Mouse (Mus musculus) intestine, embryonic 14.5 days (tissue): ENCODE measurements around the gene Slc44a5. TPM values are rescaled to one million over a fixed set of nuclear protein-coding genes. Genes with fewer than 3 reads are reported as not detected.
"Not testable (repeated sequence)": the region's sequence is repeated elsewhere in the genome, so short reads cannot be mapped to it uniquely, and the experiment has no call there.

Experiments used
- ATAC-seq: fragments of 200-750 bp; cut with Nextera tagmentation; replicated peaks from 2 replicates; pipeline ENCODE4 v1.8.0; 2017; ENCODE audit warnings: low read depth, moderate number of reproducible peaks, moderate TSS enrichment, moderate library complexity; ENCODE audit not compliant: low FRiP score, low TSS enrichment
- DNase-seq: peaks from one replicate; pipeline ENCODE4 v3.0.0-alpha.2; 2018; ENCODE audit warnings: low spot score
- H3K27ac ChIP-seq: fragments of 300-500 bp; sonication (generic); 2 replicates; pipeline ENCODE4 v1.5.1; 2014; ENCODE audit warnings: low read depth, mild to moderate bottlenecking, control low read depth
- H3K27me3 ChIP-seq: fragments of 300-500 bp; sonication (generic); replicated peaks from 2 replicates; pipeline ENCODE4 v1.6.1; 2014; ENCODE audit warnings: low read length, control low read depth; ENCODE audit not compliant: control insufficient read depth, insufficient read depth
- H3K36me3 ChIP-seq: fragments of 300-500 bp; sonication (generic); 2 replicates; pipeline ENCODE4 v1.6.1; 2014; ENCODE audit warnings: low read length, control low read depth; ENCODE audit not compliant: control insufficient read depth, insufficient read depth
- H3K4me1 ChIP-seq: fragments of 300-500 bp; sonication (generic); replicated peaks from 2 replicates; pipeline ENCODE4 v1.6.1; 2014; ENCODE audit warnings: low read length, control low read depth, mixed read lengths; ENCODE audit not compliant: control insufficient read depth, insufficient read depth
- H3K4me2 ChIP-seq: fragments of 300-500 bp; sonication (generic); 2 replicates; pipeline ENCODE4 v1.6.1; 2014; ENCODE audit warnings: low read length
- H3K4me3 ChIP-seq: fragments of 300-500 bp; sonication (generic); 2 replicates; pipeline ENCODE4 v1.5.1; 2014; ENCODE audit warnings: low read depth, low read length, control low read depth, mixed read lengths
- H3K9ac ChIP-seq: fragments of 300-500 bp; sonication (generic); 2 replicates; pipeline ENCODE4 v1.6.1; 2014; ENCODE audit warnings: mild to moderate bottlenecking, low read length
- H3K9me3 ChIP-seq: fragments of 300-500 bp; sonication (generic); 2 replicates; pipeline ENCODE4 v1.6.1; 2016; ENCODE audit warnings: low read length, control low read depth; ENCODE audit not compliant: control insufficient read depth
- WGBS: fragments of 180-500 bp; shearing (Covaris S2); extraction: QIAGEN DNeasy Blood & Tissue Kit; methylation state at CpG from one replicate; pipeline ENCODE4 v1.1.7; 2014; 5-methylcytosine and 5-hydroxymethylcytosine counted together
- polyA plus RNA-seq: library from polyadenylated mRNA; unstranded; fragments of >200 nt; fragmentation: Nextera tagmentation; extraction: Ambion mirVana; gene quantifications from 2 replicates; pipeline ENCODE4 v1.2.1, GENCODE M21; 2014

Slc44a5 gene
- polyA plus RNA-seq, 1 experiment from 2014 or later: 1.5 TPM

- no peak for ATAC-seq
Observed at GRCm38 (mm10) chr3:154058200-154058599, 85.0 kb downstream of the Slc44a5 start.

GRCm38 (mm10) chr3:154071989-154072388, 98.8 kb downstream of the Slc44a5 start:
- H3K27ac ChIP-seq, ATAC-seq, H3K4me1 ChIP-seq, H3K4me3 ChIP-seq, DNase-seq, H3K9ac ChIP-seq, H3K9me3 ChIP-seq, H3K4me2 ChIP-seq, H3K36me3 ChIP-seq, H3K27me3 ChIP-seq: not testable (repeated sequence)

More at GRCm38 (mm10) chr3:154058200-154058599, 85.0 kb downstream of the Slc44a5 start:
- Histone ChIP-seq H3K27me3 (no peaks in the 10 kb centered on the region), H3K9ac (no peak overlapping the region), H3K9me3 (no peaks in the 10 kb centered on the region), H3K4me3 (no peak overlapping the region), H3K4me1 (no peaks in the 10 kb centered on the region), H3K4me2 (no peak overlapping the region), H3K27ac (no peak overlapping the region), H3K36me3 (no peaks in the 10 kb centered on the region)
- WGBS: 75% methylated on average over 5 of the region's 5 CpGs
- no peak for DNase-seq

DNA sequence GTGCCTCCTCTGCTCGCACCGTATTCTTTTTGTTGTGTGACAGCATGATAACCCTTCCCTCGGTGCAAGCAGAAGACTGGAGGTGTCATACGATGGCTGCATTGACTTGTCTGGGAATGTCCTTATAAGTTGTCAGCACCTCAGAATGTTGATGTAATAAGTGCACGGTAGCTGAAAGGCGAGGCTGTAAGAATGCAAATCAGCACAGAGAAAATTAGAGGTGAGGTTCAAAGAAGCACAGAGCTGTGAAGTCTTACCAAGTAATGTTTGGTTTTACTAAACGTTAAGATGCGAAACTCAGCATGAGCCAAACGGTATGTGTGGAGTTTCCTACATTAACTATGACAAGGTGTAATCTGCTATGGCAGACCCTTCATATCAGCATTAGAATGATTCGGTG, 102.5 kb downstream of the Slc44a5 start:
- WGBS: 84% methylated on average over 10 of the region's 10 CpGs
- Histone ChIP-seq H3K27me3 (no peaks in the 10 kb centered on the region), H3K4me2 (no peak overlapping the region), H3K4me1 (no peaks in the 10 kb centered on the region), H3K9me3 (no peaks in the 10 kb centered on the region), H3K27ac (no peak overlapping the region), H3K4me3 (no peak overlapping the region), H3K9ac (no peak overlapping the region), H3K36me3 (no peaks in the 10 kb centered on the region)
- no peak for DNase-seq
- ATAC-seq: no peak

- WGBS: 84% methylated on average over 12 of the region's 12 CpGs
- no peaks in the 10 kb centered on the region for H3K4me1 ChIP-seq
- no peak for ATAC-seq
- no peaks in the 10 kb centered on the region for H3K36me3 ChIP-seq
- no peaks in the 10 kb centered on the region for H3K9me3 ChIP-seq
- no peak for DNase-seq
- no peak overlapping the region for H3K4me2 ChIP-seq
- H3K4me3 ChIP-seq: no peak overlapping the region
- H3K9ac ChIP-seq: no peak overlapping the region
- no peaks in the 10 kb centered on the region for H3K27me3 ChIP-seq
- no peak overlapping the region for H3K27ac ChIP-seq
Observed at GRCm38 (mm10) chr3:154081687-154082086, 108.5 kb downstream of the Slc44a5 start.

- Histone ChIP-seq H3K27ac (no peak overlapping the region), H3K4me3 (no peak overlapping the region), H3K4me2 (no peak overlapping the region), H3K9ac (no peak overlapping the region), H3K4me1 (no peaks in the 10 kb centered on the region), H3K36me3 (no peaks in the 10 kb centered on the region), H3K27me3 (no peaks in the 10 kb centered on the region), H3K9me3 (no peaks in the 10 kb centered on the region)
- no peak for ATAC-seq
- DNase-seq: no peak
- WGBS: 64% methylated on average over 9 of the region's 9 CpGs
Observed at GRCm38 (mm10) chr3:154082241-154082640, 109.0 kb downstream of the Slc44a5 start.

- H3K4me2 ChIP-seq: no peak overlapping the region
- no peaks in the 10 kb centered on the region for H3K9me3 ChIP-seq
- no peak overlapping the region for H3K4me3 ChIP-seq
- ATAC-seq: no peak
- no peak overlapping the region for H3K9ac ChIP-seq
- no peak for DNase-seq
- H3K27me3 ChIP-seq: no peaks in the 10 kb centered on the region
- H3K27ac ChIP-seq: no peak overlapping the region
- H3K36me3 ChIP-seq: no peaks in the 10 kb centered on the region
- WGBS: 71% methylated on average over 7 of the region's 7 CpGs
- H3K4me1 ChIP-seq: no peaks in the 10 kb centered on the region
Observed at GRCm38 (mm10) chr3:154082961-154083360, 109.7 kb downstream of the Slc44a5 start.

DNA sequence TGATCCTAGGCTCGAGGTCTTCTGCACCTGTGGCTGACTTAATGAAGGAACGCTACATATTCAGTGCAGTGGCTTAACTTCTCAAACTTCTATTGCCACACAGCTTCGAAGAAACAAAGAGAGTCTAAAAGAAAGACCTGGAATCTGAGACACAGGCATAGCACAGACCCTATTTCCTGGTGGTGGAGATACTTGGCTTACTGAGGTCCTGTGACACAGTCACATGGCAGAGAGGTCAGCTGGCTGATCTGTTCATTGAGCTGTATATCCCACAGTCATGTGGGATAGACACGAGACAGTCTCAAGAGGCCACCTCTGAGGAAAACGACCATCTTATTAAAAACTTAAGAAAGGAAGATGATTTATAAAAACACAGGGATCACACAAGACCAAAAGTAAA, 116.8 kb downstream of the Slc44a5 start:
- H3K27me3 ChIP-seq: no peaks in the 10 kb centered on the region
- WGBS: 75% methylated on average over 5 of the region's 5 CpGs
- H3K4me1 ChIP-seq: 0 out of 2 replicates have a peak, but pooled peaks cover 10% of the 10 kb centered on the region
- H3K4me3 ChIP-seq: no peak overlapping the region
- H3K9me3 ChIP-seq: no peaks in the 10 kb centered on the region
- ATAC-seq (no peak), DNase-seq (no peak)
- H3K9ac ChIP-seq: no peak overlapping the region
- H3K36me3 ChIP-seq: no peaks in the 10 kb centered on the region
- no peak overlapping the region for H3K4me2 ChIP-seq
- H3K27ac ChIP-seq: no peak overlapping the region

GRCm38 (mm10) chr3:154091468-154092338, 118.5 kb downstream of the Slc44a5 start:
- ATAC-seq (no peak), DNase-seq (no peak)
- Histone ChIP-seq H3K9ac (no peak overlapping the region), H3K4me2 (no peak overlapping the region), H3K9me3 (no peaks in the 10 kb centered on the region), H3K27me3 (no peaks in the 10 kb centered on the region), H3K4me3 (no peak overlapping the region), H3K4me1 (0 out of 2 replicates have a peak, but pooled peaks cover 10% of the 10 kb centered on the region), H3K36me3 (no peaks in the 10 kb centered on the region), H3K27ac (no peak overlapping the region)
- WGBS: 65% methylated on average over 15 of the region's 15 CpGs

DNA sequence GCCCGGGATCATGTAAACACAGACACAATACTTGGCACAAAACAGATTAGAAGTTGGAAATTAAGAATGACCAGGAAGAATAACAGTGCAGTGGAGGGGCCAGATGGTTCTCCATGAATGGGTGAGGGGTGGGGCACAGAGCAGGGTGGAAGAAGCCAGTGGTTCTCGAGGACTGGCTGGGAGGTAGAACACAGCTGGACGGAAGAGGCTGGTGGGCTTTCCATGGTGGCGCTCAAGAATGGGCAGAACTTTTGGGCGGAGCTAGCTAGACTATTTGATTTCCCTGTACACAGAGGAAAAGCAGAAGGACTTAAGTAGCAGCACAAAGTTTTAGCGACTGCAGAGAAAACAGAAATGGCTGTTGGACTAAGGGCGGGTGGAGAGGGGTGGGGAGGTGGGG, 119.2 kb downstream of the Slc44a5 start:
- Histone ChIP-seq H3K9me3 (no peaks in the 10 kb centered on the region), H3K27ac (no peak overlapping the region), H3K4me2 (peak overlapping the region; percentile 29), H3K36me3 (no peaks in the 10 kb centered on the region), H3K4me3 (no peak overlapping the region), H3K9ac (no peak overlapping the region), H3K4me1 (0 out of 2 replicates have a peak, but pooled peaks cover 10% of the 10 kb centered on the region), H3K27me3 (no peaks in the 10 kb centered on the region)
- ATAC-seq: no peak; the same call in 1 of the 2 replicates
- WGBS: 28% methylated on average over 7 of the region's 7 CpGs
- no peak for DNase-seq
